Mouse (Mus musculus): ENCODE data around the gene Asb3.
"Not testable (repeated sequence)": the region's sequence is repeated elsewhere in the genome, so short reads cannot be mapped to it uniquely, and the experiment has no call there.

Gene Asb3

DNA sequence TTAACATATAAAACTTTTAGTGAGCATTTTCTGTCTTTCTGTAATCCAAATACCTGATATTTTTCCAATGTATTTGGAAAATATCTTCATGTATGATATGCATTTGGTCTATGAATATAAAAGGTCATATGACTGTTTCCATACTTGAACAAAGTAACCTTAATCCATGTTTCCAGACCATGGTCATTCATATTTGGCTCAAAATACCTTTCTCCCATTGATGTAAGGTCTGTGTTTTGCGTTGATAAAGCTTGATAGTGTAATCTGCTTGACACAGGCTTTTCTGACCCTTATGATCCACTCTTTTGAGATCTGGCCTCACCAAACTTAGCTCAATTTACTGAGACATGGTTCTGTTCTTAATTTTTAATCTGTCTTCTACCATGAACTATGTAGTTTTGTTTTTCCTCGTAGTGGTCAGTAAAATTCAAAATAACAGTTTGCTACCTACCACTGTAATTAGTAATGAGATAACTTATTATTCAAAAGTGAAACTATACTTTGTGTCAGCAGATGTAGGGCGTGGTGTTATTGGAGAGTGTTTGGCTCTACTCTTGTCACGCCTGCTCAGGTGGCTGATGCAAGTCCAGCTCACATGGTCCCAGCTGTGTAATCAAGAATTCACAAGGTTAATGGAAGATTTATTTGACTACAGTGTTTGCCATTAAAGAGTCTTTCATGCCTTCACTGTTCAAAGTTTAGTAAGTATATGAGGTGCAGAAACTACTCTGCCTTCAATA lies 116.1 kb downstream of the Asb3 start:
- no peak for DNase-seq (ENCODE audit: low spot score)

- DNase-seq (ENCODE audit: low spot score): not testable (repeated sequence)
Observed at GRCm38 (mm10) chr11:31009668-31010067, 124.5 kb downstream of the Asb3 start.

DNA sequence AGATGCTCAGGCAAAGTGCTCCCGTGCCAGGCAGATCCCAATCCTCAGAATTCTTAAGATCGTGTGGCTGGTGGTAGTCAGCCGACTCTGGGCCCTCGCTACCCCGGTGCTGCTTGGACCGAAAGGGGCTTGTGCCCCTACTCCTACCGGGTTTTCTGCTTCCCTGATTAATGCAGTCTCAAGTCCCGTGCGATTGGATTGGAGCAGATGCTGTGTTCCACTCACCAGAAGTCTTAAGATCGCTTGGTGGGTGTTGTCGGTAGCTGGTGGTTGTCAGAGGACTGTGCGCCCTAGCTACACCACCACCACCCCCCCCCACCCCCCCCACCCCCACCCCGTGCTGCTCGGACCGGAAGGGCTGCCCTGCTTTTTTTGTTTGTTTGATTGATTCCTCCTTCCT lies 132.2 kb downstream of the Asb3 start:
- not testable (repeated sequence) for DNase-seq (ENCODE audit: low spot score)

DNA sequence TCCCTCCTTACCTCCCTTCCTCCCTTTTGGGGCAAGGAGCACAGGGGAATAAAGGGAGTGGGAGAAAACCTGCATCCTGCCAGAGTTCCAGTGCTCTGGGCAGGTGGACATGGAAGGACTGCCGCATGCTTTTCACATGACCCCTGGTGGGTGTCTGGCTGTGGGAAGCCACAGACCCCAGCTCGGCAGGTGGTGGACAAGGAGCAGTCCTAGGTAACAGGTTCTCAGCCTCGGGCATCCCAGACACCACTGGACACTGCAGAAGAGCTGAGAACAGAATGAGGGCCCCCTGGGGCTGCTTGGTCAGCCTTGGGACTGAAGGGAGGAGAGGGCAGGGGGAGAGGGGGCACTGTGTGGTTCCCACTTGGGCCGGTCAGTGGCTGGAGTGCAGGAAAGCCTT lies 149.7 kb downstream of the Asb3 start:
- DNase-seq (ENCODE audit: low spot score): no peak

DNA sequence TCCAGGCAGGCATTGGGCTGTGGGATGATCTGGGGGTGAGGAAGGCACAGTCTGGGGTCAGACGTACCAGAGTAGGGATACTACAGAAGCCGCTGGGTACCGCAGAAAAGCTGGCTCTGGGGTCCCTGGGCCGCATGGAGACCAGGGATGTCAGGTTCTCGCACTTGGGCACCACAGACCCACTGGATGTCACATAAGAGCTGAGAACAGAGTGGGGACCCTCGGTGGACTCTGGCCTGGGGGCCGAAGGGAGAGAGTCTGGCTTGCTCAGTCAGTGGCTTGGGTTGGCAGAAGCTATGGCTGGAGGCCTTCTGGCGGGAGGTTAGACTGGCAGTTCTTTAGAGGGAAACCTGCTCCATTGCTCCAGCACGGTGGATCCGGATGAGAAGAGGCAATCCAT lies 204.8 kb downstream of the Asb3 start:
- no peak for DNase-seq (ENCODE audit: low spot score)

DNA sequence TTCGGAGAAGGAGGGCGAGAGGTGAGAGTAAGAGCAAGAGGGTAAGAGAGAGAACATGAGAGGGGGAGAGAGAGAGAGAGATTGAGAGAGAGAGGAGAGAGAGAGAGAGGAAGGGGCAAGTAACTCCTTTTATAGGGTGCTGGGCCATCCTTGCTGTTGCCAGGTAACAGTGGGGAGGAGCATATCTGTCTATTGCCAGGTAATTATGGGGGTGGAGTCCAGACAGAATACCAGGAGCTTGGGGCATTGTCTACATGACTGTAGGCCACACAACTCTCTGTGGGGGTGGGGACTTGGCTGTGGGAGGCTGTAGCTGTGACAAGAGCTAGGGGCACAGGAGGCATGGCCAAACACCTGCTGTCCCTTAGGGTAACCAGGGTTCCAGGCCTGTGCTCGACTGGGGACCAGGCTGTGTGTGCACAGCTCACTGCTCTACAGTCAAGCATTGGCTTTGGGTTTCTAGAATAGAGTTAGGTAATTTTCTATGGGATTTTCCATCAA lies 205.3 kb downstream of the Asb3 start:
- DNase-seq (ENCODE audit: low spot score): no peak

GRCm38 (mm10) chr11:31099519-31099918 lies 214.3 kb downstream of the Asb3 start:
- DNase-seq (ENCODE audit: low spot score): not testable (repeated sequence)

DNA sequence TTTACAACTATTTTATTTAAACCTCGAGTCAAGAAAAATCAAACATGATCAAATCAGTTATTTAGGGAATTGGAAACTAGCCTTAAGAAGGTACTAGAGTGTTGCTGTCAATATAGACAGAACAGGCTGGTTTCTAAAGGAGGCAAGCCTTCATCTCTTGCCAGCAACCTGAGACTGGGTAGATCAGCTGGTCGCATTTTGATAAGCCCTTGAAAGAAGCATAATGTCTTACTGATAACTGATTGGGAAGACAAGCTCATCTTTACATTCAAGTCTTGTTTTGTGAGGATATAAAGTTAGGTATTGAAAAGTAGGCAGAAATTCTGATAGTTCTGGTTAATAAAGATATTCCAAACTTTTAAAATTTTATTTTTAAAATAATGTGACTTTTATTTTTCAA lies 217.0 kb downstream of the Asb3 start:
- no peak for DNase-seq (ENCODE audit: low spot score)

GRCm38 (mm10) chr11:31105364-31105763 lies 220.1 kb downstream of the Asb3 start:
- no peak for DNase-seq (ENCODE audit: low spot score)

GRCm38 (mm10) chr11:31126964-31127363 lies 241.7 kb downstream of the Asb3 start:
- DNase-seq (ENCODE audit: low spot score): not testable (repeated sequence)

DNA sequence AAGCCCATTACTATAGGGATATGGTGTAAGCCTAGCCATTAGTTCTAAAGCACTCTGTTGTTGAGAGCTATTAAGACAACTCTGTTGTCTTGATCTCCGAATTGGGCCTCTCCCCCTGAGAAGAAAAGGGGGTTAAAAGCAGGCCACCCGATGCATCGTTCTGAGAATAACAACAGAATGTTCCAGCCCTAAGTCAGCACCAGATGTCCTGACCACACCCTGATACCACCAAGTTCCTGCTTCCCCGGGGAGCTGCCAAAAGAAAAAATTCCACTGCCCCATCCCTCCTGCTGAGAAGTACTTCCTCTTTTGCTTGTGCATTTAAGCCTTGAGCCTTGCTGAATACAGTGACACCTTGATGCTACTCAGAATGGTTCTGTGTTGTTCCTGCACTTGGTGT lies 248.5 kb downstream of the Asb3 start:
- not testable (repeated sequence) for DNase-seq (ENCODE audit: low spot score)

GRCm38 (mm10) chr11:31134824-31135223 lies 249.6 kb downstream of the Asb3 start:
- DNase-seq (ENCODE audit: low spot score): not testable (repeated sequence)

GRCm38 (mm10) chr11:31138394-31138793 lies 253.2 kb downstream of the Asb3 start:
- not testable (repeated sequence) for DNase-seq (ENCODE audit: low spot score)

Measured in layer of hippocampus, adult 9-10 months (tissue).